Mouse (Mus musculus) left cerebral cortex, adult 18-20 months (tissue): Measurements from ENCODE around the gene Olfr1121. TPM values are rescaled to one million over a fixed set of nuclear protein-coding genes. Genes with fewer than 3 reads are reported as not detected.
"Not testable (repeated sequence)": the region's sequence is repeated elsewhere in the genome, so short reads cannot be mapped to it uniquely, and the experiment has no call there.

Experiments
- DNase-seq, 2 experiments: peaks; one replicate each; pipeline ENCODE4 v3.0.0; 2021 to 2022; ENCODE audit warnings: low spot score in 2 of 2, mixed read lengths in 1 of 2
- long read RNA-seq, 2 experiments: library from polyadenylated mRNA; stranded (forward); transcript quantifications; one replicate each; pipeline ENCODE4 v2.0.0; 2021
- total RNA-seq, 2 experiments: library from RNA; stranded (reverse); gene quantifications; 2 replicates each; pipeline ENCODE4 v1.2.3; 2021

Gene Olfr1121
- not detected for total RNA-seq
- long read RNA-seq, experiment 1, result 0 reads
- long read RNA-seq, experiment 2, result 0 reads

DNA sequence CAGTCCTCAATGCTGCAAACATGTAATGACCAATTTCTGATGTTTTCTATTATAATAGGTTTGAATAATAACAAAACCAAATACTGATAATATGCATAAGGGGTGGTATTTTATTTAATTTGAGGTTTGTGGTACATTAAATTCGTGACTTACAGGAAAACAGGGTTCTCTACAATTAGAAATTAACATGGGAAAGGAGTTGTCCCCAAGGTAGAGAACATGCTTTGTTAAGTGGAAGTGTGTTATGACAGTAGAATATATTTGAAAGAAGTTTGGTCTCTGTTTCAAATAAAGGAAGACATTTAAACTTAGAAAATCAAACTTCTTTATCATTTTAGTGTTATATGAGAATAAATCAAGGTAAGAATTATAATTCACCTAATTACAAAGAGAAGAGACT, at the start of gene Olfr1121:
Gene Olfr1121 (plus strand): TSS at position 301 of the 400 bp plus-strand sequence.
- DNase-seq, result no peak

DNA sequence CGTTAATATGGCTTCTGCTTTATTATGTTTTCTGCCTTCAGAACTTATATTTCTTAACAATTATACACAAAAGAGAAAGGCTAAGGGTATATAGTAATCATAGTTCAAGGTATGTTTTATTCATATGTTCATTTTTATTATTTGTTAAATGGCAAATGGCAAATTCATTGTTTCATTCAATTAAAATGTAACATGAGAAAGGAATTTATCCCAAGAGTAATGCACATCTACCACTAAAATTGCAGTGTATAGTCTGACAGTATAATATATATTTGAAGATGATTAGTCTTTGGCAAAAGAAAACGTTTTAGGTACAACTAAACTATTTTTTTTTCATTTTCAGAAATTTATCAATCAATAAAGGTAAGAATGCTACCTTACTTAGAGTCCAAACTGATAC, 15.2 kb upstream of the Olfr1121 start, which contains the start of gene Olfr1120:
Gene Olfr1120 (plus strand): TSS at position 301 of the 400 bp plus-strand sequence.
- DNase-seq, result no peak

DNA sequence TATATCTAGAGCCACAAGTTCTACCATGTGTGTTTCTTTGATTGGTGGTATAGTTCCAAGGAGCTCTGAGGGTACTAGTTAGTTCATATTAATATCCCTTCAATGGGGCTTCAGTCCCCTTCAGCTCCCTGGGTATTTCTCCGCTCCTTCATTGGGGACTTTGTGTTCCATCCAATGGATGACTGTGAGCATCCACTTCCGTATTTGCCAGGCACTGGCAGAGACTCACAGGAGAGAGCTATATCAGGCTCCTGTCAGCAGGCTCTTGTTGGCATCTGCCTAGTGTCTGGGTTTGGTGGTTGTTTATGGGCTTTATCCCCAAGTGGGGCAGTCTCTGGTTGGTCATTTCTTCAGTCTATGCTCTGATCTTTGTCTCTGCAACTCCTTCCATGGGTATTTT, 9.6 kb upstream of the Olfr1121 start:
- DNase-seq, result not testable (repeated sequence)

DNA sequence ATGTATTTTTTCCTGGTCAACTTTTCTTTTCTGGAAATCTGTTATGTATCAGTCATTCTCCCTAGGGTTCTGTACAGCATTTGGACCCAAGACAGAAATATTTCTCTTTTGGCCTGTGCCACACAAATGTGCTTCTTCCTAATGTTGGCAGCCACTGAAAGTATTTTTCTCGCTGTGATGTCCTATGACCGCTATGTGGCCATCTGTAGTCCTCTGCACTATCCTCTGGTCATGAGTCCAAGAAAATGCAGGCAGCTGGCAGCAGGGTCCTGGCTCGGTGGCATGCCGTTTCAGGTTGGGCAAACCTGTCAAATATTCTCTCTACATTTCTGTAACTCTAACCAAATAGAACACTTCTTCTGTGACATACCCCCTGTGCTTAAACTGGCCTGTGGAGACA, 2.0 kb downstream of the Olfr1121 start:
- no peak for DNase-seq

DNA sequence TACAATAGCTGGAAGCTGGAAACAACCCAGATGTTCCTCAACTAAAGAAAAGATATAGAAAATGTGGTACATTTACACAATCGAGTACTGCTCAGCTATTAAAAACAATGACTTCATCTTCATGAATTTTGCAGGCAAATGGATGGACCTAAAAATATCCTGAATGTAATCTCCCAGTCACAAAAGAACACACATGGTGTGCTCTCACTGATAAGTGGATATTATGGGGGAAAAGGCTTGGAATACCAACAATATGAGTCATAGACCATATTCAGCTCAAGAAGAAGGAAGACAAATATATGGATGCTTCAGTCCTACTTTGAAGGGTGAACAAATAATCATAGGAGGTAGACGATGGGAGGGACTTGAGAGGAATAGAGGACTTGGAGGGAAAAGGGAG, 14.2 kb downstream of the Olfr1121 start:
- DNase-seq, result no peak

DNA sequence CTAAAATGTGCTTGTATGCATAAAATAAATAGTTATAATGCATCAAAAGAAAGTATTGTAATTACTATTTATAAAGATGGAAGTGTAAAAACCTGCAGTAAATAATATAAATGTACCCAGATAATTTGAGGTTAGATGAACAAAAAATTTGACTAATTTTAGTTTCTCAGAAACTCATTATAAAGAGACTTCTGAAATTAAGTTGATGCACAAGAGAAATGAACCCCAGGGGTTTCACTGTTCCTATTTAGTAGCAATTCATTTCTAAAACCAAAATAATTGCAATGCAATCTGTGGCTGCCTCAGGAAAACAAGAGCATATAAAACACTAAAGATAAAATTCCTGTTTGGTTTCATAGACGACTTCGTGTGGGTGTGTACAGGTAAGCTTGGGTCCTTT, 15.9 kb downstream of the Olfr1121 start, which contains the start of gene Olfr1122:
Gene Olfr1122 (plus strand): TSS at position 301 of the 400 bp plus-strand sequence.
- DNase-seq, result no peak

DNA sequence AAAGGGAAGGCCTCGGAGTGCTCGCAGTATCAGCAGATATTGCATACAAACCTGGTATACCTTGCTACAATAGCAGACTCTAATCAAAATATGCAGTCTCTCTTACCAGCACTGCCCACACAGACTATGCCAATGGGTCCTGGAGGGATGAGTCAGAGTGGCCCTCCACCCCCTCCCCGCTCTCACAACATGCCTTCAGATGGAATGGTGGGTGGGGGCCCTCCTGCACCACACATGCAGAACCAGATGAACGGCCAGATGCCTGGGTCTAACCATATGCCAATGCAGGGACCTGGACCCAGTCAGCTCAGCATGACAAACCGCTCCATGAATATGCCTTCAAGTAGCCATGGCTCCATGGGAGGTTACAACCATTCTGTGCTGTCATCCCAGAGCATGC, 23.9 kb downstream of the Olfr1121 start:
- DNase-seq, result peak in 1 of 2 experiments; percentile 18

DNA sequence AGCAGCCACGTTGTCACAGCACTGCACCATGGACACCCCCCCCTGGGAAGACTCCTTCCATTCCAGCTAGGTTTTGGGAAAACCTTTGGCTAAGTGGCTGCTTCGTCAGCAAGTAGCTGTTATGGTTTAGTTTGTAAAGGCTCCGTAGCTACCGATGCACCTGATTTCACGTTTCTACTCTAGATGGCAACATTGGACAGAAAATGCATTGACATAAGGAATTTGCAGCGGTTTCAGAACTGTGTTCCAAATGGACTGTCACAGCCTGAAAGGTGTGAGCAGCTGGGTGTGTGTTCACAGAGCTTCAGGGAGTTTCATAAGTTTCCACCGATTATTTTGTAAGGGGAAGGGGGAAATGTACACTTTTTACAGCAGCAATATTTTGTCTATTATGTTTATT, 25.0 kb downstream of the Olfr1121 start:
- peak in 1 of 2 experiments; percentile 6 for DNase-seq

DNA sequence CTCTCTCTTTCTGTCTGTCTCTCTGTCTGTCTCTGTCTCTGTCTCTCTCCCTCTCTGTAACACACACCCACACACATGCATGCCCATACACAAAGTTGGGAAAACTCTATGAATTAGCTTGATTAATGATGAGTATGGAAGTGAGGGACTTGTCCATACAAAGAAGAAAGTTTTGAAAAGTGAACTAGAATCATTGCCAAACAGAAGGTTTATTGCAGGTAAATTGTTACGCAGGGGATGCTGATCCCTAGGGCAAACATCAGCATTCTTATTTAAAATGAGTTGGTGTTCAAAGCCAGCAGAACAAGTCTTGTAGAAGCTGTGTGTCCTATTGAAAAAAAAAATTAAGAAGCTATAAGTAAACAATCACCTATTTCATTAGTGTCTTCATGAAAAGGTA, 46.6 kb downstream of the Olfr1121 start, which contains the start of gene Olfr1123:
Gene Olfr1123 (plus strand): TSS at position 301 of the 400 bp plus-strand sequence.
- no peak for DNase-seq

Other genes with a start within 250 kb of the Olfr1121 start
- not detected for gene Olfr1110, start 229.6 kb upstream of the Olfr1121 start, total RNA-seq
- not detected for gene Olfr1111, start 217.3 kb upstream of the Olfr1121 start, total RNA-seq
- not detected for gene Olfr1112, start 182.1 kb upstream of the Olfr1121 start, total RNA-seq
- not detected for gene Olfr1113, start 160.9 kb upstream of the Olfr1121 start, total RNA-seq
- gene Olfr1115, start 121.9 kb upstream of the Olfr1121 start, total RNA-seq, result not detected
- not detected for gene Olfr1116, start 102.4 kb upstream of the Olfr1121 start, total RNA-seq
- not detected for gene Olfr1118, start 62.3 kb upstream of the Olfr1121 start, total RNA-seq
- gene Olfr1120, start 15.1 kb upstream of the Olfr1121 start, total RNA-seq, result not detected
- gene Olfr1122, start 16.0 kb downstream of the Olfr1121 start, total RNA-seq, result under 1 TPM in 1 of 2 experiments, not detected in 1; 0.09 TPM
- gene Olfr1123, start 46.7 kb downstream of the Olfr1121 start, total RNA-seq, result not detected
- not detected for gene Olfr1124, start 60.4 kb downstream of the Olfr1121 start, total RNA-seq
- gene Olfr1126, start 84.1 kb downstream of the Olfr1121 start, total RNA-seq, result not detected
- gene Pramel7, start 127.2 kb downstream of the Olfr1121 start, total RNA-seq, result not detected
- not detected for gene Pramel6, start 136.7 kb downstream of the Olfr1121 start, total RNA-seq
- gene Olfr153, start 161.9 kb downstream of the Olfr1121 start, total RNA-seq, result not detected
- not detected for gene Olfr1128, start 175.6 kb downstream of the Olfr1121 start, total RNA-seq
- gene Olfr1129, start 204.0 kb downstream of the Olfr1121 start, total RNA-seq, result not detected
- gene Olfr1130, start 236.3 kb downstream of the Olfr1121 start, total RNA-seq, result not detected